Mouse (Mus musculus) thymus, adult 2 months (tissue): Measurements from ENCODE around the gene Sbf1. TPM values are rescaled to one million over a fixed set of nuclear protein-coding genes. Genes with fewer than 3 reads are reported as not detected.

Experiments
- DNase-seq: peaks from one replicate; pipeline ENCODE4 v3.0.0; 2021
- H3K27ac ChIP-seq: fragments of 200-500 bp; 2 replicates; pipeline ENCODE4 v1.5.1; 2012; ENCODE audit warnings: low read length, control low read depth; ENCODE audit not compliant: control insufficient read depth, insufficient read depth
- H3K27me3 ChIP-seq: fragments of 200-500 bp; 2 replicates; pipeline ENCODE4 v1.6.1; 2012; ENCODE audit warnings: mild to moderate bottlenecking, low read length, moderate library complexity, mixed read lengths; ENCODE audit not compliant: control insufficient read depth, insufficient read depth
- H3K36me3 ChIP-seq: fragments of 200-500 bp; 2 replicates; pipeline ENCODE4 v1.6.1; 2012; ENCODE audit warnings: mild to moderate bottlenecking, low read length, moderate library complexity; ENCODE audit not compliant: control insufficient read depth, insufficient read depth
- H3K4me1 ChIP-seq: fragments of 200-500 bp; replicated peaks from 2 replicates; pipeline ENCODE4 v1.6.1; 2012; ENCODE audit warnings: low read length; ENCODE audit not compliant: control insufficient read depth, insufficient read depth
- H3K4me3 ChIP-seq: fragments of 200-500 bp; 2 replicates; pipeline ENCODE4 v1.5.1; 2012; ENCODE audit warnings: mild to moderate bottlenecking, low read length, control low read depth, moderate library complexity; ENCODE audit not compliant: control insufficient read depth, insufficient read depth
- CTCF ChIP-seq: fragments of 200-500 bp; IDR thresholded peaks from 2 replicates; pipeline ENCODE4 v1.5.1; 2012; ENCODE audit warnings: mild to moderate bottlenecking, control low read depth, low read length, moderate library complexity, borderline replicate concordance; ENCODE audit not compliant: control insufficient read depth, poor library complexity, insufficient read depth; ENCODE audit errors: extremely low read depth
- POLR2A ChIP-seq: fragments of 200-500 bp; IDR thresholded peaks from 2 replicates; pipeline ENCODE4 v1.6.1; 2012; ENCODE audit warnings: mild to moderate bottlenecking, low read length, control low read depth, moderate library complexity; ENCODE audit not compliant: control insufficient read depth, poor library complexity, insufficient read depth; ENCODE audit errors: extremely low read depth
- WGBS: fragments of 180-500 bp; shearing (Covaris S2); methylation state at CpG from one replicate; pipeline ENCODE4 v1.1.7; 2018; 5-methylcytosine and 5-hydroxymethylcytosine counted together
- polyA plus RNA-seq: library from polyadenylated mRNA; depleted of rRNA; stranded (reverse); fragments of >200 nt; gene quantifications from 2 replicates; pipeline ENCODE4 v1.2.3, GENCODE M21; 2012

The Sbf1 gene
- polyA plus RNA-seq, 1 experiment = 899 TPM

DNA sequence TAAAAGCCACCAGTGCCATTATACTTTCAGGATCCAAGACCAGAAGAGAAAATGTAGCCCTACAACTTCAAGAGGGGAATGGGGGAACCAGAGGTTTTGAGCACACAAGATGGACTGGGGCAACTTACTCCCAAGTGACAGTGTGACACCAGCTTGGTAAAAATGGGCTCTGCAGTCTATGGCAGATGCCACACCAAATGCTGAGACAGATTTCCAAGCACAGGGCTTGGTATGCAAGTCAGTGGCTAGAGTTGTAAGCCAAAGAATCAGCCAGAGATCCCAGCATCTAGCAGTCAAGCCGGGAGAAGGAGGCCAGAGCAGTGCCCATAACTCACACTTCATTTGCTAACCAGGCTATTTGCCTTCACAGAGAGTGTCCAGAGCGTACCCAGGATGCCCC is 17.4 kb downstream of the Sbf1 start:
- Histone ChIP-seq H3K27me3 (no peaks in the 10 kb centered on the region), H3K27ac (no peak overlapping the region), H3K36me3 (peaks cover 79% of the 10 kb centered on the region), H3K4me3 (no peak overlapping the region), H3K4me1 (no peaks in the 10 kb centered on the region)
- WGBS = 96% methylated on average over 2 of the region's 2 CpGs
- TF ChIP-seq CTCF (no peak), POLR2A (no peak)
- no peak for DNase-seq

DNA sequence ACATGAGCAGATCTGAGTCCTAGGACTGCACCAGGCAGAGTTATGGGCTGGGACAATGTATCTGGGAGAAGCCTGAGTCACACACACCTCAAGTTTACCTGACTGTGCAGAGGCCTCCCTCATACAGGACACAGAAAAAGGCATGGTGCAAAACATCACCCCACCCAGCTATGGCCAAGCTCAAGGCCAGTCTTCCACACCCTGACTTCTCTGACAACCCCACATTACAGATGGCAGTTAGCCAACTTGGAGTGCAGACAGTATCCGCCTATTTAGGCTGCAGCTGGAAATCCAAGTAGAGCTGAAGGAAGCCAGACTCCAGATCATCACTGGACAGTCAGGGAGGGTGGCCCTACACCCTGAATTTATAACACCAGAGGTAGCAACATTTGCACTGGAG is 18.6 kb downstream of the Sbf1 start:
- no peak for DNase-seq
- no peak overlapping the region for H3K4me3 ChIP-seq
- H3K27me3 ChIP-seq = no peaks in the 10 kb centered on the region
- 100% methylated on average over 1 of the region's 1 CpGs for WGBS
- H3K27ac ChIP-seq = no peak overlapping the region
- TF ChIP-seq CTCF (no peak), POLR2A (no peak)
- H3K36me3 ChIP-seq = peaks cover 76% of the 10 kb centered on the region
- H3K4me1 ChIP-seq = no peaks in the 10 kb centered on the region

- whole genome bisulfite sequencing = 97% methylated on average over 8 of the region's 8 CpGs
- Histone ChIP-seq H3K27ac (no peak overlapping the region), H3K36me3 (peaks cover 76% of the 10 kb centered on the region), H3K4me1 (no peaks in the 10 kb centered on the region), H3K27me3 (no peaks in the 10 kb centered on the region), H3K4me3 (no peak overlapping the region)
- TF ChIP-seq POLR2A (no peak), CTCF (no peak)
- no peak for DNase-seq
Measured at GRCm38 (mm10) chr15:89295580-89296165, 19.4 kb downstream of the Sbf1 start.

- no peak overlapping the region for H3K27ac ChIP-seq
- WGBS = 97% methylated on average over 10 of the region's 10 CpGs
- TF ChIP-seq POLR2A (no peak), CTCF (no peak)
- H3K4me1 ChIP-seq = no peaks in the 10 kb centered on the region
- peaks cover 70% of the 10 kb centered on the region for H3K36me3 ChIP-seq
- H3K4me3 ChIP-seq = no peak overlapping the region
- no peaks in the 10 kb centered on the region for H3K27me3 ChIP-seq
- DNase-seq = no peak
Measured at GRCm38 (mm10) chr15:89293778-89294177, 21.3 kb downstream of the Sbf1 start.

- no peak overlapping the region for H3K27ac ChIP-seq
- TF ChIP-seq CTCF (no peak), POLR2A (no peak)
- H3K4me3 ChIP-seq = no peak overlapping the region
- 0 out of 2 replicates have a peak, but pooled peaks cover under 1% of the 10 kb centered on the region for H3K4me1 ChIP-seq
- H3K36me3 ChIP-seq = peaks cover 79% of the 10 kb centered on the region
- no peak for DNase-seq
- no peaks in the 10 kb centered on the region for H3K27me3 ChIP-seq
- WGBS = 80% methylated on average over 2 of the region's 2 CpGs
Measured at GRCm38 (mm10) chr15:89292795-89293194, 22.3 kb downstream of the Sbf1 start.

DNA sequence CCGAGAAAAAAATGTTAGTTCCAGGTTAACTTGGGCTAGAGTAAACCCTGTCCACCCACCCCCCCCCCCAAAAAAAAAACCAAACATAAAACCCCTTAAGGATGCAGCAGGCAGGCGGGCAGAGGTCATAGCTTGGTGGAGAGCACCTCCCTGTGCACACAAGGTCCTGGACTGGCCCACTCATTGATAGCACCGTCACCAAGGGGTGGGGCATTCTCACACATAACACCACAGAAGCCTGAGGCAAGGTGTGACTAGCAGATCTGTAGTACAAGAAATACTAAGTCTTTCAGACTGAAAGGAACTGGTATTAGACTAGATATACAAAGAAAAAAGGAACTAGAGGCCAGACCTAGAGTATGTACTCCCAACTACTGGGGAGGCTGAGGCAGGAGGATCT is 23.6 kb downstream of the Sbf1 start:
- no peak for DNase-seq
- Histone ChIP-seq H3K4me1 (peaks cover 7% of the 10 kb centered on the region; the same call in 1 of the 2 replicates), H3K36me3 (peaks cover 76% of the 10 kb centered on the region), H3K27ac (no peak overlapping the region), H3K4me3 (no peak overlapping the region), H3K27me3 (no peaks in the 10 kb centered on the region)
- 93% methylated on average over 3 of the region's 3 CpGs for WGBS
- TF ChIP-seq POLR2A = no peak

GRCm38 (mm10) chr15:89289455-89289854 is 25.7 kb downstream of the Sbf1 start:
- H3K4me1 ChIP-seq = peaks cover 16% of the 10 kb centered on the region
- H3K4me3 ChIP-seq = no peak overlapping the region
- no peak for DNase-seq
- 99% methylated on average over 11 of the region's 11 CpGs for WGBS
- peaks cover 55% of the 10 kb centered on the region for H3K36me3 ChIP-seq
- TF ChIP-seq POLR2A = no peak
- TF ChIP-seq CTCF = no peak
- no peaks in the 10 kb centered on the region for H3K27me3 ChIP-seq
- H3K27ac ChIP-seq = no peak overlapping the region
